In the genomic region with DNA sequence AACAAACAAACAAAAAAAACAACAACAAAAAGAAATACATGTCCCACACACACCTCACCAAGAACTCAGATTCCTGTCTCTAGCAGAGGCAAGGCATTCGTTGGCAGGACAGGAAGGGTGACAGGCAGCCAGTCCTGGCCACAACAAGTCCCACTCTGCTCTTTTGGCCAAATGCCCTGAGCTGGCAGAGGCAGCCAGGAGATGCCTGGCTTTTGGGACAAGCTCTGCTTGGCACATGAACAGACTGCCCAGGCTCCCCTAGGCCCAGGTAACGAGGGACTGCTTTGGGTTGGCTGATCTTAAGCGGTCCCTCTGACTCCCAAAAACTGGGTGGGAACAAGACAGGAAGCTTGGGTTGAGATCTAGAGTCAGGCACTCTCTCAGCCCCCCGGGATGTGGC, we compare ENCODE assay signal across 8 mouse cellular contexts. TPM values are rescaled to one million over a fixed set of nuclear protein-coding genes. Genes with fewer than 3 reads are reported as not detected.
DNase-seq lines count a peak whose midpoint lies in the region; ATAC-seq and TF ChIP-seq lines count a peak whose summit lies in the region.

No protein-coding gene starts in this region.

- H3K4me3 ChIP-seq in layer of hippocampus, adult 2 months: peak overlapping the region; percentile 93
- H3K4me3 ChIP-seq in gastrocnemius, adult 2 months: peak overlapping the region; percentile 89
- H3K4me3 ChIP-seq in hindbrain, embryonic 16.5 days (ENCODE audit: low read length): peak overlapping the region; percentile 92
- H3K4me3 ChIP-seq in liver, embryonic 15.5 days (replicated peaks): peak overlapping the region; percentile 69
- peak overlapping the region; percentile 87 for H3K4me3 ChIP-seq in stomach, embryonic 14.5 days (ENCODE audit: low read depth, low read length)

- H3K27ac ChIP-seq in layer of hippocampus, adult 2 months: peak overlapping the region; percentile 83
- peak overlapping the region; percentile 94 for H3K27ac ChIP-seq in gastrocnemius, adult 2 months
- H3K27ac ChIP-seq in hindbrain, embryonic 16.5 days (ENCODE audit: low read depth, low read length): no peak overlapping the region
- no peak overlapping the region for H3K27ac ChIP-seq in liver, embryonic 15.5 days (replicated peaks)
- H3K27ac ChIP-seq in stomach, embryonic 14.5 days (ENCODE audit: low read length): no peak overlapping the region

- H3K36me3 ChIP-seq in hindbrain, embryonic 16.5 days (ENCODE audit: control insufficient read depth, insufficient read depth, low read length): no peaks in the 10 kb centered on the region
- peaks cover 3% of the 10 kb centered on the region for H3K36me3 ChIP-seq in liver, embryonic 15.5 days (replicated peaks)
- peaks cover 3% of the 10 kb centered on the region for H3K36me3 ChIP-seq in stomach, embryonic 14.5 days (ENCODE audit: control insufficient read depth, insufficient read depth, low read length)

- peaks cover 53% of the 10 kb centered on the region for H3K4me1 ChIP-seq in hindbrain, embryonic 16.5 days (ENCODE audit: control insufficient read depth, insufficient read depth, low read depth, low read length)
- H3K4me1 ChIP-seq in liver, embryonic 15.5 days (replicated peaks): peaks cover 54% of the 10 kb centered on the region
- peaks cover 37% of the 10 kb centered on the region for H3K4me1 ChIP-seq in stomach, embryonic 14.5 days (ENCODE audit: control insufficient read depth, insufficient read depth, low read length)

- peak overlapping the region; percentile 69 for H3K4me2 ChIP-seq in hindbrain, embryonic 16.5 days (ENCODE audit: low read length)
- peak overlapping the region; percentile 97 for H3K4me2 ChIP-seq in liver, embryonic 15.5 days
- peak overlapping the region; percentile 100 for H3K4me2 ChIP-seq in stomach, embryonic 14.5 days (replicated peaks; ENCODE audit: low read depth, low read length)

- peak; percentile 45 for ATAC-seq in cerebellum, adult (ENCODE audit: insufficient number of reproducible peaks, low FRiP score, low TSS enrichment)
- no peak for ATAC-seq in hindbrain, embryonic 16.5 days
- ATAC-seq in liver, embryonic 15.5 days (ENCODE audit: insufficient read depth): no peak
- ATAC-seq in stomach, embryonic 14.5 days (ENCODE audit: insufficient number of reproducible peaks, insufficient read depth, low FRiP score, low read depth): no peak

- no peak for TF ChIP-seq CTCF in layer of hippocampus, adult 2 months (conservative IDR thresholded peaks at IDR 0.05)
- TF ChIP-seq CTCF in gastrocnemius, adult 2 months (IDR thresholded peaks at IDR 0.05): no peak

- H3K27me3 ChIP-seq in hindbrain, embryonic 16.5 days (replicated peaks; ENCODE audit: control insufficient read depth, insufficient read depth, low read length): no peaks in the 10 kb centered on the region
- H3K27me3 ChIP-seq in liver, embryonic 15.5 days: no peaks in the 10 kb centered on the region
- no peaks in the 10 kb centered on the region for H3K27me3 ChIP-seq in stomach, embryonic 14.5 days (ENCODE audit: control insufficient read depth, insufficient read depth, low read length)

- peak overlapping the region; percentile 94 for H3K9ac ChIP-seq in hindbrain, embryonic 16.5 days (ENCODE audit: low read depth, low read length)
- peak overlapping the region; percentile 62; the same call in 1 of the 2 replicates for H3K9ac ChIP-seq in liver, embryonic 15.5 days
- peak overlapping the region; percentile 86 for H3K9ac ChIP-seq in stomach, embryonic 14.5 days (replicated peaks; ENCODE audit: low read depth, low read length)

- H3K9me3 ChIP-seq in hindbrain, embryonic 16.5 days (ENCODE audit: control insufficient read depth, low read length): no peaks in the 10 kb centered on the region
- no peaks in the 10 kb centered on the region for H3K9me3 ChIP-seq in liver, embryonic 15.5 days (replicated peaks)
- H3K9me3 ChIP-seq in stomach, embryonic 14.5 days (ENCODE audit: control insufficient read depth, low read depth, low read length): no peaks in the 10 kb centered on the region

- peak in 1 of 2 experiments; percentile 56 for DNase-seq in layer of hippocampus, adult 2 months (ENCODE audit: low spot score in 2 of 2)
- DNase-seq in layer of hippocampus, adult 11-12 months (ENCODE audit: low spot score): no peak
- DNase-seq in gastrocnemius, adult 2 months: peak; percentile 88
- no peak for DNase-seq in spleen, postnatal 4 days (ENCODE audit: low spot score in 2 of 2)

- intact Hi-C loops in gastrocnemius, adult 2 months (cut with DNase I): loop anchor here (5.0 kb wide), 1 partner anchor 219 kb away; a partner anchor contains a TSS

- 35% methylated on average over 4 of the region's 4 CpGs for WGBS in hindbrain, embryonic 16.5 days
- 22% methylated on average over 4 of the region's 4 CpGs for WGBS in liver, embryonic 15.5 days (ENCODE audit: insufficient replicate concordance)
- 31% methylated on average over 4 of the region's 4 CpGs for whole genome bisulfite sequencing in stomach, embryonic 14.5 days

RNA-seq across cellular contexts. Expression of a gene that starts 1.3 kb away (rescaled TPM):
- total RNA-seq in layer of hippocampus, adult 2 months (2021): 10 to 100 TPM; 69.7 to 78.3 TPM
- total RNA-seq in gastrocnemius, adult 2 months (2021): 10 to 100 TPM; 37.2 to 51.0 TPM
- polyA plus RNA-seq in hindbrain, embryonic 16.5 days (2015; fragmentation: Nextera tagmentation; extraction: Ambion mirVana): 43.9 and 49.7 TPM in 2 replicates
- 6.6 and 6.8 TPM in 2 replicates for polyA plus RNA-seq in liver, embryonic 15.5 days (2015; fragmentation: Nextera tagmentation; extraction: Ambion mirVana)
- 19.7 and 21.8 TPM in 2 replicates for polyA plus RNA-seq in stomach, embryonic 14.5 days (2014; fragmentation: Nextera tagmentation; extraction: Ambion mirVana)

RNA-seq across cellular contexts. Expression of a gene that starts 34.2 kb away (rescaled TPM):
- total RNA-seq in layer of hippocampus, adult 2 months (2021): 10 to 100 TPM; 19.6 to 23.5 TPM
- 1 to 10 TPM; 8.9 to 9.1 TPM for total RNA-seq in gastrocnemius, adult 2 months (2021)
- polyA plus RNA-seq in hindbrain, embryonic 16.5 days (2015; fragmentation: Nextera tagmentation; extraction: Ambion mirVana): 13.1 and 16.3 TPM in 2 replicates
- polyA plus RNA-seq in liver, embryonic 15.5 days (2015; fragmentation: Nextera tagmentation; extraction: Ambion mirVana): 7.2 and 7.3 TPM in 2 replicates
- polyA plus RNA-seq in stomach, embryonic 14.5 days (2014; fragmentation: Nextera tagmentation; extraction: Ambion mirVana): 4.8 and 6.1 TPM in 2 replicates

RNA-seq across cellular contexts. Expression of a gene that starts 37.5 kb away (rescaled TPM):
- total RNA-seq in layer of hippocampus, adult 2 months (2021): 10 to 100 TPM; 35.6 to 35.8 TPM
- 10 to 100 TPM; 11.3 to 11.7 TPM for total RNA-seq in gastrocnemius, adult 2 months (2021)
- polyA plus RNA-seq in hindbrain, embryonic 16.5 days (2015; fragmentation: Nextera tagmentation; extraction: Ambion mirVana): 33.2 and 37.2 TPM in 2 replicates
- polyA plus RNA-seq in liver, embryonic 15.5 days (2015; fragmentation: Nextera tagmentation; extraction: Ambion mirVana): 10.6 and 11.6 TPM in 2 replicates
- 9.4 and 9.5 TPM in 2 replicates for polyA plus RNA-seq in stomach, embryonic 14.5 days (2014; fragmentation: Nextera tagmentation; extraction: Ambion mirVana)

Comparison
In these comparisons a context has a peak if more than half of its experiments do, and no peak if none do; other contexts are left out.
1. H3K27ac ChIP-seq: peak in layer of hippocampus, adult 2 months (single experiment) and gastrocnemius, adult 2 months (single experiment); none in hindbrain, embryonic 16.5 days (single experiment), liver, embryonic 15.5 days (single experiment) and stomach, embryonic 14.5 days (single experiment).
2. Peak in every context shown above with its lines, with median percentiles within 50 percentile points of each other: H3K4me3 ChIP-seq, H3K4me2 ChIP-seq and H3K9ac ChIP-seq.